Mouse (Mus musculus) CH12.LX (cell line): ENCODE results near the gene Nr2c2ap.

Source experiments
- CTCF ChIP-seq, 2 experiments: IDR thresholded peaks in 1 of 2; conservative IDR thresholded peaks in 1 of 2; 2 replicates each; pipeline ENCODE4 v1.5.1; 2011 to 2012; ENCODE audit warnings: low read depth in 2 of 2, low read length in 2 of 2, improper control_type of control experiment in 1 of 2, inconsistent platforms in 1 of 2, mild to moderate bottlenecking in 1 of 2, moderate library complexity in 1 of 2
- EP300 ChIP-seq: IDR thresholded peaks from 2 replicates; pipeline ENCODE4 v1.6.1; 2011; ENCODE audit warnings: low read length, improper control_type of control experiment
- GABPA ChIP-seq: IDR thresholded peaks from 2 replicates; pipeline ENCODE4 v1.6.1; 2012; ENCODE audit warnings: low read depth, low read length, improper control_type of control experiment, inconsistent platforms; ENCODE audit not compliant: insufficient replicate concordance
- HCFC1 ChIP-seq: IDR thresholded peaks from 2 replicates; pipeline ENCODE4 v1.6.1; 2012; ENCODE audit warnings: low read depth, mild to moderate bottlenecking, inconsistent platforms, low read length, improper control_type of control experiment
- MAFK ChIP-seq: IDR thresholded peaks from 2 replicates; pipeline ENCODE4 v1.6.1; 2011; ENCODE audit warnings: low read length, improper control_type of control experiment; ENCODE audit not compliant: insufficient replicate concordance
- POLR2A ChIP-seq: IDR thresholded peaks from 2 replicates; pipeline ENCODE4 v1.6.1; 2011; ENCODE audit warnings: low read depth, mild to moderate bottlenecking, improper control_type of control experiment, low read length
- POLR2AphosphoS2 ChIP-seq: IDR thresholded peaks from 2 replicates; pipeline ENCODE4 v1.6.1; 2011; ENCODE audit warnings: low read depth, low read length, improper control_type of control experiment
- ZKSCAN1 ChIP-seq: IDR thresholded peaks from 2 replicates; pipeline ENCODE4 v1.6.1; 2012; ENCODE audit warnings: low read depth, inconsistent platforms, low read length, improper control_type of control experiment, borderline replicate concordance
- ZMIZ1 ChIP-seq: IDR thresholded peaks from 2 replicates; pipeline ENCODE4 v1.6.1; 2012; ENCODE audit warnings: low read depth, mild to moderate bottlenecking, inconsistent platforms, low read length, improper control_type of control experiment
- ZNF384 ChIP-seq: IDR thresholded peaks from 2 replicates; pipeline ENCODE4 v1.6.1; 2012; ENCODE audit warnings: low read depth, low read length, improper control_type of control experiment, inconsistent platforms

- TF ChIP-seq POLR2A = peak; percentile 39
- peak; percentile 5; the same call in 1 of the 2 replicates for TF ChIP-seq POLR2AphosphoS2
- no peak for TF ChIP-seq ZKSCAN1
- TF ChIP-seq HCFC1 = no peak
- no peak for TF ChIP-seq EP300
- TF ChIP-seq GABPA = no peak
- TF ChIP-seq ZMIZ1 = no peak
- no peak for TF ChIP-seq ZNF384
- no peak for TF ChIP-seq MAFK
- no peak for TF ChIP-seq CTCF (conservative IDR thresholded peaks at IDR 0.05 in 1 of 2, IDR thresholded peaks at IDR 0.05 in 1 of 2; ENCODE audit: low read depth in 2 of 2, low read length in 2 of 2)
These were observed 40.1 kb downstream of the Nr2c2ap start for GRCm38 (mm10) chr8:70171240-70171639.
